Mouse (Mus musculus): ENCODE measurements around the gene Srebf1.

GRCm38 (mm10) chr11:60208201-60208600 is 14.2 kb downstream of the Srebf1 start:
- TF ChIP-seq CTCF (IDR thresholded peaks at IDR 0.05; ENCODE audit: insufficient read depth, low read depth, low read length) (no peak), POLR2A (IDR thresholded peaks at IDR 0.05; ENCODE audit: insufficient read depth, low read depth, low read length) (no peak)

All from olfactory bulb, adult 2 months (tissue).